Mouse (Mus musculus) frontal cortex, adult (tissue): Measurements from ENCODE around the gene Hist2h2be.

Source experiments
- ATAC-seq: cut with Nextera tagmentation; 2 replicates; pipeline ENCODE4 v1.9.2; 2017; ENCODE audit warnings: mild to moderate bottlenecking, moderate library complexity, mixed read lengths; ENCODE audit not compliant: low TSS enrichment

Gene Hist2h2be

DNA sequence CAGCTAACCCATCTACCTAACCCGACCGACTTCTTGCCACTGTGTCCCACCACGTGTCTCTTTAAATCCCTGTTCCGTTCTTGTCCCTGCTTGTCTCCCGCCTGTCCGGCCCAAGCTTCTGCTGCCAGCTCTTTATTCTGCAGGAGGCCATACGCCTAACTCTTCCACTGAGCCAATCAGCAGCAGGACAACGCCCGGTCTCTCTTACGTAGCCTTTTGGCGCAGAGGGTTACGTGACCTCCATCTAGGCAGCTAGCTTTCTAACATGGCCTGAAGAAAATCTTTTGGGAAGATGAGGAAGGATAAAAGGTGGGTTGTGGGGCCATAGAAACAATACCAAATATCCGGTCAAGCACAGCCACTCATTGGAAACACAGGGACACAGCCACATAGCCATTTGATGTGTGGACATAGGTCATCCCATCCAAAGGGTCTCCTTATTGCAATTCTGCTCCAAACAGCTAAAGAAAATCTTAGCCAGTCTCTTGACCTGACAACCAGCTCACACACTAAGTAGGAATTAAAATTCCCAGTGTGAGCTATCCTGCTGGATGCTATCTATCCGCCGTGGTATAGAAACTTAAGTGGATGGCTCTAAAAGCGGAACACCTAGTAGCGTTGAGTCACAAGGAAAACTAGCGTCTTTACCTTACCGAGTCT, 41.4 kb downstream of the Hist2h2be start:
- peak; percentile 86 for ATAC-seq

DNA sequence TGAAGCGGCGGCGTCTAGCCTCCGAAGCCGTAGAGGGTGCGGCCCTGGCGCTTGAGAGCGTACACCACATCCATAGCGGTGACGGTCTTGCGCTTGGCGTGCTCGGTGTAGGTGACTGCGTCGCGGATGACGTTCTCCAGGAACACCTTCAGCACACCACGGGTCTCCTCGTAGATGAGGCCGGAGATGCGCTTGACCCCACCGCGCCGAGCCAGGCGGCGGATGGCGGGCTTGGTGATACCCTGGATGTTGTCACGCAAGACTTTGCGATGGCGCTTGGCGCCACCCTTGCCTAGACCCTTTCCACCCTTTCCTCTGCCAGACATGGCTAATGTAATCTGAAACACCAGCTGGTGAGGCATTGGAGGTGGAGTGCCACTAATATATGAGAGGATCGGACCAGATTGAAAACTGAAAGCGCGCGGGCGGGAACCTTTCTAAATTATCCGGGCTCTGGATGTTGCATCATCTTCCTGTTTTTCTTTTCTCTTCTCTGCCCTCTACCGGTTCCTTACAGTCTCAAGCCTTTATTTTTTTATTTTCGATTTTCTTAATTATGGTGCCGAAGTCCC, 42.1 kb downstream of the Hist2h2be start, which contains the start of gene Hist2h4:
Gene Hist2h4, minus strand, starts transcription at position 333 of the 572 bp plus-strand sequence.
- peak; percentile 69 for ATAC-seq

DNA sequence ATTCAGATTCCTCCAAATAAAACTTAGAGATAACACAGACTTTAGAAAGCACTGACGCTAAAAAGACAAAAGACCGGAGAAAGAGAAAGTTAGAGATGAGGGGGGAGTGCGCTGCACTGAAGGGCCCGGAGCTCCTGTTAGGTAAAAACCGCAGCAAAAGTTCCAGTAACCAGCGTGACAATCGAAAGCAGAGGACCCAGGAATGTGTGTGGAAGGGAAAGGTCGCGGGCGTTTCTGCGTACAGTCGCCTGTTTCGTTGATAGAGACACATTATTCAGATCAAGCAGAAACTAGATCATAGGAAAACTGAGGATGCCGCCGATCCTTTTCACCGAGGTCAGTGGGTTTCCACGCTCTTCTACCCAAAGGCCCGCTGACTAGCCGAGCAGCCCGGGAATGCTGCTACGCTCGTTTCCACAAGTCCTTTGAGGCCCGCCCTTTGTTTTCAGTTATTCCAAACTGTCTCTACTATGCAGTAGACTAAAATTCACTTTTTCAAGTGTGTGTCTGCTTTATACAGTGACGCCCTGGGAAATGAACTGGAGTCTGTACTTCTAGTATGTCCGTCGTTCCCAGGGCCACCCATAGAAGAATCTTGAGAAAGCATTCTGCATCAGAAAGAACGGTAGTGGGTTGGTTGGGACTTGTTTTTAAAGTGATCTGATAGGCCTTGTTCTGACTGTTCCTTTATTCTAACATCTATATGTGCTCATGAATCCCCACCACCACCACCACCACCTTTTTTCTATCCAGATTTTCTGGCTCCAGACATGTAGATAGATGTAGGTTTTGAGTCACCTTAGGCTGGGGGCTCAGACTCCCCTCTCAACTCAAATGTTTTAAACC, 42.9 kb downstream of the Hist2h2be start:
- 0 out of 2 replicates have a peak, but pooled peaks have one; percentile 17 for ATAC-seq

DNA sequence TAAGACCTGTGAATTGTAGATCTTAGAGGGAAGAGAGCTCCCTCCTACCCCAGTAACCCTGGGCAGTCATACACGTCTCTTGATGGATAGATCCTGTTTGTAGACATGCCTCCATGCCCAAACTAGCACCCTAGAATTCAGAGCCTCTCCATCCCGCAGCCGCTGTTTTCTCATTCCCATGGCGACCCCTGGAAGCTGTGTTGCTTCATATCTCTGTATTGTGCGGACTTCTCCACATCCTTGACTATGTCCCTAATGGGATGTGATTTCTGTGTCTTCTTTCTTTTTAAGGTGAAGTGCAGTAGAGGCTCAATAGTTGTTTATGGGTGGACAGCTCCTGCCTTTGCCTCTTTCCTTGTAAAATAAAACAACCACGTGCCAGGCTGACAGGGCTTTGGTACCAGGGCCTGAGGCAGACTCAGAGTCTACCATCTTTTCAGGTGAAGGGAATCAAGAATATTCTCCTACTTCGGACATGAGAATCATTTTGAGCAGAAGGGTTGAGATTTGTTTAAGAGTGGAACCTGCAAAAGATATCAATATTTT, 43.6 kb downstream of the Hist2h2be start:
- ATAC-seq: no peak

DNA sequence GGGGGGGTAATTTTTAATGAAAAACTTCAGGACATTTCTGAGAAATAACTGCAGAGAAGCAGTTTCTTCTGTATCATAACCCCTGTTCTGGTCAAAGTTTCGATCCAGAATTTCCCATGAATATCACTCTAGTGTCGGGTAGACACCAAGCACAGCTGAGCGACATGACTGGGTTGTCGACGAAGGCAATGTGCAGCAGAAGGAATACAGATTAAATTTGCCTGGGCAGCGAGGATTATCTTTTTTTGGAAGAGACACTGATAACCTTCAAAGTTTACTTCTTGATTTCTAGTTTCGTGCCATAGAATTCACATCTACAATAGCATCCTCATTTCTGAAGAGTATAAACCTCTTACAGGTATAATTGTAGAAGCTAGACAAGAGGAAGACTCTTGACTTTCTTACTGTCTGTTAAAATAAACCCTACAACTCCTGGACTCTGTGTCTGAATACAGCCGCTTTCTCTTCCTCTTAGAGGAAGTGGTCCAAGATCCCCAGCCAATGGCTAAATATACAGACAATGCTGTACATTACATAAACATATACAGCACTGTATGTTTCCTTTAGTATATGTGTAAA, 45.3 kb downstream of the Hist2h2be start:
- no peak for ATAC-seq

DNA sequence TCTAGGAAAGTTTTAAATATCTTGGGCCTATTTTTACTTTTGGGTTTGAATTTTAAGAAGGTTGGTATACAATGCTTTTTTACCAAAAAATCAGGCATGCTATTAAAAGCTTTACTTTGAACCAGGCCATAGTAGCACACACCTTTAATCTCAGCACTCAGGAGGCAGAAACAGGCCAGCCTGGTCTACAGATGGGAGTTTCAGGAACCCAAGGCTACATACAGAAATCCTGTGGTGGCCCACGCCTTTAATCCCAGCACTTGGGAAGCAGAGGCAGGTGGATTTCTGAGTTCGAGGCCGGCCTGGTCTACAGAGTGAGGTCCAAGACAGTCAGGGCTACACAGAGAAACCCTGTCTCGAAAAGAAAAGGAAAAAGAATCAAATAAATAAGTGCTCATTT, 46.6 kb downstream of the Hist2h2be start:
- no peak for ATAC-seq

DNA sequence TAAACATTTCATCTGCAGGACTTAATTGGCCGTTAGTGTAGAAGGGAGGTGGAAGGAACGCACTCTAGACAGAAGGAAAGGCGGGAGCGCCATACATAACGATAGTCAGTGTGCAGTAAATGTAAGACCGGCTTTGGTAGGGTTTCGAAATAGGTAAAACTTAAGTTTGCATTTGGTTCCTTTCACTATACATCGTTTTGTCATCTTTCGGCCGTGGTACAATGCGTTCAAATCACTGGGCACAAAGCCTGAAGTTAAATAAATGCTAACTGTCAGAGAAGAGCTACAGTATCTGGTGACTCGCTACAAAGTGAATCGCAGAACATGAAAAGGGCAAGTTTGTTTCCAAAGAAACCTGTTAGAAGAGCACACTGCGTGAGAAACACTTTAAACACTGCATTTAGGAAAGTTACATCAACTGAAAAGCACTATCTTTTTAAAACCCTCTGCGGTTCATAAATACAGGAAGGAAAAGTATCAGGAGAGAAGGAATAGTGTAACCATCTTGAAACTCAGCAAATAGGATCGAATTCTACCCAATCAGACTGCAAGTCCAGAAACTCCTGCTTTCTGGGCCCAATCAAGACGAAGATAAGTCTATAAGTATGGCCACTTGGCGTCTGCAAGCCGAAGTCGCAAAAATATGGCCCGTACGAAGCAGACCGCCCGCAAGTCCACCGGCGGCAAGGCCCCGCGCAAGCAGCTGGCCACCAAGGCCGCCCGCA, 47.3 kb downstream of the Hist2h2be start, which contains the start of gene Hist2h3b:
Gene Hist2h3b, plus strand, starts transcription at position 604 of the 725 bp plus-strand sequence.
- peak; percentile 81 for ATAC-seq

DNA sequence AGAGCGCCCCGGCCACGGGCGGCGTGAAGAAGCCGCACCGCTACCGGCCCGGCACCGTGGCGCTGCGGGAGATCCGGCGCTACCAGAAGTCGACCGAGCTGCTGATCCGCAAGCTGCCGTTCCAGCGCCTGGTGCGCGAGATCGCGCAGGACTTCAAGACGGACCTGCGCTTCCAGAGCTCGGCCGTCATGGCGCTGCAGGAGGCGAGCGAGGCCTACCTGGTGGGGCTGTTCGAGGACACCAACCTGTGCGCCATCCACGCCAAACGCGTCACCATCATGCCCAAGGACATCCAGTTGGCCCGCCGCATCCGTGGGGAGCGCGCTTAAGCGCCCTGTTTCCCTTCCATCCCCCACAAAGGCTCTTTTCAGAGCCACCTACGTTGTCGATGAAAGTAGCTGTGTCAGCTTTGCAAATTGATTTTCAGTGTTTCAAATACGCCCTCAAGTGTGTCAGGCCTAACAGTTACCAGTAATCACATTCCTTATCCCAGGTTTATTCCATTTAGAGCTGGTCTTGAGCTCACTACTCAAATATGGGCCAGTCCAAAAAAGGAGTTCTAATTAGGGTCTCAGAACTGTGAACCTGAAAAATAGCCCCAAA, 48.0 kb downstream of the Hist2h2be start:
- peak; percentile 22; the same call in 1 of the 2 replicates for ATAC-seq

DNA sequence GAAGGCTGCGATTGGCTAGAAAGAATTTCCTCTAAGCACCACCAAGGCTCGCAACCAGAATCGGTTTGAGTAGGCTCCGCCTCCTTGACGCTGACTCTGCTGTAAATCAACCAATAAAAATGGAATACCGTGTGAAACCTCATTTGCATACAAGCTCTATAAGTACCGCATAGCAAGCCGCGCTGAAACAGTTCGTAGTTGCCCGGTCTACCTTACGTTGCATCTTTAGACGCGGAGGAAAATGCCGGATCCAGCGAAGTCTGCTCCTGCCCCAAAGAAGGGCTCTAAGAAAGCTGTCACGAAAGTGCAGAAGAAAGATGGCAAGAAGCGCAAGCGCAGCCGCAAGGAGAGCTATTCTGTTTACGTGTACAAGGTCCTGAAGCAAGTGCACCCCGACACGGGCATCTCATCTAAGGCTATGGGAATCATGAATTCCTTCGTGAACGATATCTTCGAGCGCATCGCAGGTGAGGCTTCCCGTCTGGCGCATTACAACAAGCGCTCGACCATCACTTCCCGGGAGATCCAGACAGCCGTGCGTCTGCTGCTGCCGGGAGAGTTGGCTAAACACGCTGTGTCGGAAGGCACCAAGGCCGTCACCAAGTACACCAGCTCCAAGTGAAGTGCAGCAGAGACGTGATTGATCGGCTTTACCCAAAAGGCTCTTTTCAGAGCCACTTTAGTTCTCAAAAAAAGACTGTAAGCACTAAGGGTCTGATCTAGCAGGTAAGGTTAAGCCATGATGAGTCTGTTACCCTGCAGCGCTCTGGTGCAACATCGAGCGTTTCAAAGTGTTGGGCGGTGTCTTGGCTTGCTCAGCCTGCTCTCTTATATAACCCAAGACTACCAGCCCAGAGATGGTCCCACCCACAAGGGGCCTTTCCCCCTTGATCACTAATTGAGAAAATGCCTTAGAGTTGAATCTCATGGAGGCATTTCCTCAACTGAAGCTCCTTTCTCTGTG, 48.9 kb downstream of the Hist2h2be start, which contains the start of gene Hist2h2bb:
Gene Hist2h2bb, plus strand, starts transcription at position 242 of the 964 bp plus-strand sequence.
- peak; percentile 89 for ATAC-seq
